Comparison of ENCODE assay signal across 21 mouse cellular contexts in genomic region chr14:98768845-98769244, GRCm38 (mm10).
DNase-seq lines count a peak whose midpoint lies in the region; ATAC-seq lines count a peak whose summit lies in the region.
"Had no signal": no experiment of that assay in that cellular context is flagged by ENCODE, and none has a peak within 500 bp of the region (broad histone marks: within the 10 kb centered on the region; RNA-seq: fewer than 3 reads in every experiment).

No protein-coding gene starts in this region.

- no peak overlapping the region for H3K27ac ChIP-seq in kidney, embryonic 14.5 days (ENCODE audit: low read depth, low read length)
- H3K27ac ChIP-seq in forebrain, embryonic 14.5 days (ENCODE audit: low read depth, low read length): no peak overlapping the region
- H3K27ac ChIP-seq: embryonic facial prominence, embryonic 13.5 days; embryonic facial prominence, embryonic 15.5 days; forebrain, embryonic 13.5 days had no signal

- WGBS in kidney, embryonic 14.5 days: 86% methylated on average over 2 of the region's 2 CpGs
- WGBS in forebrain, embryonic 14.5 days: 78% methylated on average over 2 of the region's 2 CpGs

- H3K9me3 ChIP-seq in kidney, embryonic 14.5 days (ENCODE audit: control insufficient read depth, low read length): no peaks in the 10 kb centered on the region
- H3K9me3 ChIP-seq in forebrain, embryonic 14.5 days (replicated peaks; ENCODE audit: control insufficient read depth, low read length): no peaks in the 10 kb centered on the region
- H3K9me3 ChIP-seq: embryonic facial prominence, embryonic 13.5 days; embryonic facial prominence, embryonic 15.5 days; forebrain, embryonic 13.5 days had no signal

- ATAC-seq in granulocyte monocyte progenitor cell, adult 5-6 weeks (replicated peaks; ENCODE audit: poor library complexity, severe bottlenecking): 0 out of 2 replicates have a peak, but pooled peaks have one; percentile 21
- peak; percentile 63 for ATAC-seq in megakaryocyte progenitor cell, adult 5-6 weeks (replicated peaks; ENCODE audit: poor library complexity)
- no peak for ATAC-seq in kidney, embryonic 14.5 days (ENCODE audit: low FRiP score, low TSS enrichment)
- ATAC-seq in forebrain, embryonic 14.5 days: no peak
- ATAC-seq: forebrain, embryonic 13.5 days; forebrain, postnatal 0 days had no signal

- DNase-seq in A20 (ENCODE audit: low read depth, low spot score) (peak; percentile 28), MEL-GATA-1-ER (ENCODE audit: extremely low read depth, low read depth) (peak; percentile 83)
- no peak for DNase-seq in thymus, postnatal 14 days
- no peak for DNase-seq in adrenal gland, adult 2 months
- DNase-seq in forebrain, embryonic 14.5 days (ENCODE audit: low spot score): no peak
- DNase-seq: adrenal gland, adult 8-10 months; adrenal gland, postnatal 14 days; adrenal gland, postnatal 36 days; cerebellum, adult 11-12 months; cerebellum, adult 2 months; cerebellum, adult 9-10 months; cerebellum, postnatal 10 days; cerebellum, postnatal 25 days; embryo, embryonic 11 days; forebrain, postnatal 0 days had no signal

- no peaks in the 10 kb centered on the region for H3K27me3 ChIP-seq in kidney, embryonic 14.5 days (ENCODE audit: control insufficient read depth, insufficient read depth, low read length)
- no peaks in the 10 kb centered on the region for H3K27me3 ChIP-seq in forebrain, embryonic 14.5 days (replicated peaks; ENCODE audit: control insufficient read depth, insufficient read depth, low read length)
- H3K27me3 ChIP-seq: embryonic facial prominence, embryonic 13.5 days; embryonic facial prominence, embryonic 15.5 days; forebrain, embryonic 13.5 days had no signal

- no peaks in the 10 kb centered on the region for H3K36me3 ChIP-seq in kidney, embryonic 14.5 days (ENCODE audit: control insufficient read depth, insufficient read depth, low read length)
- no peaks in the 10 kb centered on the region for H3K36me3 ChIP-seq in forebrain, embryonic 14.5 days (ENCODE audit: control insufficient read depth, insufficient read depth, low read length)
- H3K36me3 ChIP-seq: embryonic facial prominence, embryonic 13.5 days; embryonic facial prominence, embryonic 15.5 days had no signal

- no peak overlapping the region for H3K4me3 ChIP-seq in kidney, embryonic 14.5 days (ENCODE audit: low read length)
- no peak overlapping the region for H3K4me3 ChIP-seq in forebrain, embryonic 14.5 days (ENCODE audit: low read depth, low read length)
- H3K4me3 ChIP-seq: embryonic facial prominence, embryonic 13.5 days; embryonic facial prominence, embryonic 15.5 days; forebrain, embryonic 13.5 days had no signal

- H3K9ac ChIP-seq in kidney, embryonic 14.5 days (ENCODE audit: low read depth, low read length): no peak overlapping the region
- no peak overlapping the region for H3K9ac ChIP-seq in forebrain, embryonic 14.5 days (ENCODE audit: low read length)
- H3K9ac ChIP-seq: embryonic facial prominence, embryonic 13.5 days; embryonic facial prominence, embryonic 15.5 days; forebrain, embryonic 13.5 days; forebrain, postnatal 0 days had no signal

- H3K4me1 ChIP-seq in kidney, embryonic 14.5 days (ENCODE audit: control insufficient read depth, insufficient read depth, low read length): no peaks in the 10 kb centered on the region
- no peaks in the 10 kb centered on the region for H3K4me1 ChIP-seq in forebrain, embryonic 14.5 days (ENCODE audit: control insufficient read depth, insufficient read depth, low read length)
- H3K4me1 ChIP-seq: embryonic facial prominence, embryonic 13.5 days; embryonic facial prominence, embryonic 15.5 days; forebrain, embryonic 13.5 days had no signal

- no peak overlapping the region for H3K4me2 ChIP-seq in kidney, embryonic 14.5 days (replicated peaks; ENCODE audit: low read depth, low read length)
- no peak overlapping the region for H3K4me2 ChIP-seq in forebrain, embryonic 14.5 days (ENCODE audit: low read length)
- H3K4me2 ChIP-seq: embryonic facial prominence, embryonic 13.5 days; embryonic facial prominence, embryonic 15.5 days; forebrain, embryonic 13.5 days had no signal

Comparison
In these comparisons a context has a peak if more than half of its experiments do, and no peak if none do; other contexts are left out.
1. DNase-seq: peak in A20 (single experiment) and MEL-GATA-1-ER (single experiment); none in thymus, postnatal 14 days (single experiment), adrenal gland, adult 2 months (single experiment) and forebrain, embryonic 14.5 days (single experiment).
2. ATAC-seq: peak in granulocyte monocyte progenitor cell, adult 5-6 weeks (single experiment) and megakaryocyte progenitor cell, adult 5-6 weeks (single experiment); none in kidney, embryonic 14.5 days (single experiment) and forebrain, embryonic 14.5 days (single experiment).